Mouse (Mus musculus) bone marrow macrophage, adult 2 months (primary cell): ENCODE results near the gene Epha7.

ENCODE experiments used
- CTCF ChIP-seq: IDR thresholded peaks from 2 replicates; pipeline ENCODE4 v1.5.1; 2012; ENCODE audit warnings: low read depth, mild to moderate bottlenecking, low read length, moderate library complexity
- POLR2A ChIP-seq: IDR thresholded peaks from 2 replicates; pipeline ENCODE4 v1.6.1; 2012; ENCODE audit warnings: mild to moderate bottlenecking, low read depth, low read length, borderline replicate concordance

DNA sequence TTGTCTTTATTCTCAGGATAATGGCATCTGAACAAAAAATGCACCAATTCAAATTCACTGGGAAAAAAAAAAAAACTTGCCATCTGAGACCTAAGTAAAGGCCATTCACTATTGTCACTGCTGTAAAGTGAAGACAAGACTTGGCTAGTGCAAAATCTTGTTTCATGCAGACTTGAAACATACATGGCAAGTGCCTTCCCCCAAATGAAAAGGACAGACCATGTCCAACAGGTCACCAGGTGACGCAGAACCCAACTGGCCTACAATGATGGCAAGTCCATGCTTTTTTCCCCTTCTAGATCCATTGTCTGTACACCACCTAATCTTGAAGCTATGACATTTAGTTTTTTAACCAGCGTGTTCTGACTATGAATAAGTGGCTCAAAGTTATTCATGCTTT, 94.1 kb downstream of the Epha7 start:
- no peak for TF ChIP-seq CTCF
- no peak for TF ChIP-seq POLR2A
